Mouse (Mus musculus) G1E (cell line): ENCODE data around the gene Hist1h2bj. TPM values are rescaled to one million over a fixed set of nuclear protein-coding genes. Genes with fewer than 3 reads are reported as not detected.
A peak's percentile ranks its signal among the peaks of the same experiment; 100 is the strongest.

Experiments
- ATAC-seq: 2 replicates; pipeline ENCODE4 v1.8.0; 2016; ENCODE audit warnings: mild to moderate bottlenecking; ENCODE audit not compliant: insufficient number of reproducible peaks, poor library complexity, low FRiP score, severe bottlenecking; ENCODE audit errors: extremely low read depth
- DNase-seq: peaks from one replicate; pipeline ENCODE4 v3.0.0; 2012; ENCODE audit warnings: low spot score
- H3K27me3 ChIP-seq: 2 replicates; pipeline ENCODE4 v1.6.1; 2012; ENCODE audit warnings: mild to moderate bottlenecking, low read length, inconsistent platforms; ENCODE audit not compliant: insufficient read depth
- H3K36me3 ChIP-seq: replicated peaks from 2 replicates; pipeline ENCODE3; 2012; ENCODE audit warnings: mild to moderate bottlenecking, inconsistent platforms
- H3K4me1 ChIP-seq: 2 replicates; pipeline ENCODE4 v1.6.1; 2012; ENCODE audit warnings: low read depth, low read length, inconsistent platforms, mixed read lengths; ENCODE audit not compliant: insufficient read depth
- H3K4me3 ChIP-seq: 2 replicates; pipeline ENCODE4 v1.5.1; 2012; ENCODE audit warnings: low read depth, mild to moderate bottlenecking, inconsistent platforms, low read length, moderate library complexity, mixed read lengths
- H3K9me3 ChIP-seq: replicated peaks from 2 replicates; pipeline ENCODE4 v1.6.1; 2012; ENCODE audit warnings: inconsistent platforms
- CTCF ChIP-seq: IDR thresholded peaks from 2 replicates; pipeline ENCODE4 v1.5.1; 2012; ENCODE audit warnings: low read depth, low read length, inconsistent platforms, mixed read lengths
- GATA1 ChIP-seq: IDR thresholded peaks from 2 replicates; pipeline ENCODE4 v1.6.1; 2012; ENCODE audit warnings: borderline replicate concordance, low read length, inconsistent platforms, mixed read lengths
- GATA2 ChIP-seq: IDR thresholded peaks from 2 replicates; pipeline ENCODE4 v1.6.1; 2012; ENCODE audit warnings: low read depth, low read length, inconsistent platforms, borderline replicate concordance
- POLR2AphosphoS5 ChIP-seq: IDR thresholded peaks from 2 replicates; pipeline ENCODE4 v1.6.1; 2012; ENCODE audit warnings: low read depth, low read length, inconsistent platforms; ENCODE audit not compliant: insufficient replicate concordance
- TAL1 ChIP-seq: conservative IDR thresholded peaks from 2 replicates; pipeline ENCODE4 v1.6.1; 2012; ENCODE audit warnings: low read depth, low read length, inconsistent platforms, mixed read lengths
- polyA plus RNA-seq: library from polyadenylated mRNA; stranded (reverse); fragments of >175 nt; gene quantifications from 2 replicates; pipeline ENCODE4 v1.2.3, GENCODE M21; 2012
- total RNA-seq, 2 experiments: library from RNA; stranded (forward) in 1 of 2; stranded (reverse) in 1 of 2; fragments of 200-1000 nt in 1 of 2; fragments of >200 nt in 1 of 2; fragmentation: Nextera tagmentation in 1 of 2; gene quantifications; 2 replicates each; pipeline ENCODE4 v1.2.3; 2014 to 2017

The Hist1h2bj gene
- total and polyA plus RNA-seq, 3 experiments, result 10.5 to 205 (median 49.5) TPM

GRCm38 (mm10) chr13:21997201-21997820 is 45.7 kb upstream of the Hist1h2bj start:
- ATAC-seq, result no peak
- H3K36me3 ChIP-seq, result no peaks in the 10 kb centered on the region
- H3K9me3 ChIP-seq, result no peaks in the 10 kb centered on the region
- DNase-seq, result no peak
- TF ChIP-seq CTCF, result no peak
- no peak for TF ChIP-seq GATA1
- no peak for TF ChIP-seq GATA2
- TF ChIP-seq TAL1, result no peak
- no peak for TF ChIP-seq POLR2AphosphoS5
- peak overlapping the region; percentile 36; the same call in 1 of the 2 replicates for H3K4me3 ChIP-seq
- H3K4me1 ChIP-seq, result peaks cover 42% of the 10 kb centered on the region
- peaks cover 64% of the 10 kb centered on the region for H3K27me3 ChIP-seq

GRCm38 (mm10) chr13:21997821-21998220 is 45.2 kb upstream of the Hist1h2bj start:
- ATAC-seq (no peak), DNase-seq (no peak)
- no peak for TF ChIP-seq CTCF
- no peak for TF ChIP-seq GATA1
- TF ChIP-seq POLR2AphosphoS5, result no peak
- Histone ChIP-seq H3K4me3 (no peak overlapping the region), H3K36me3 (no peaks in the 10 kb centered on the region), H3K9me3 (no peaks in the 10 kb centered on the region), H3K27me3 (peaks cover 68% of the 10 kb centered on the region), H3K4me1 (peaks cover 43% of the 10 kb centered on the region)

GRCm38 (mm10) chr13:21998412-21998811 is 44.6 kb upstream of the Hist1h2bj start:
- no peaks in the 10 kb centered on the region for H3K9me3 ChIP-seq
- TF ChIP-seq POLR2AphosphoS5 (no peak), CTCF (no peak), TAL1 (no peak), GATA2 (no peak), GATA1 (no peak)
- DNase-seq, result no peak
- no peak for ATAC-seq
- H3K4me3 ChIP-seq, result no peak overlapping the region
- H3K36me3 ChIP-seq, result no peaks in the 10 kb centered on the region
- H3K27me3 ChIP-seq, result peaks cover 71% of the 10 kb centered on the region
- peaks cover 40% of the 10 kb centered on the region for H3K4me1 ChIP-seq

- TF ChIP-seq CTCF, result no peak
- TF ChIP-seq GATA1, result no peak
- TF ChIP-seq TAL1, result no peak
- no peak for TF ChIP-seq GATA2
- TF ChIP-seq POLR2AphosphoS5, result no peak
- H3K9me3 ChIP-seq, result no peaks in the 10 kb centered on the region
- H3K36me3 ChIP-seq, result no peaks in the 10 kb centered on the region
- H3K27me3 ChIP-seq, result peaks cover 78% of the 10 kb centered on the region
- no peak overlapping the region for H3K4me3 ChIP-seq
- no peak for ATAC-seq
- DNase-seq, result no peak
- H3K4me1 ChIP-seq, result peaks cover 36% of the 10 kb centered on the region
Measured at GRCm38 (mm10) chr13:21999147-21999546, 43.9 kb upstream of the Hist1h2bj start.

- H3K27me3 ChIP-seq, result peaks cover 88% of the 10 kb centered on the region
- ATAC-seq (no peak), DNase-seq (no peak)
- peaks cover 37% of the 10 kb centered on the region for H3K4me1 ChIP-seq
- no peak overlapping the region for H3K4me3 ChIP-seq
- H3K36me3 ChIP-seq, result no peaks in the 10 kb centered on the region
- TF ChIP-seq POLR2AphosphoS5 (no peak), GATA2 (no peak), CTCF (no peak), TAL1 (no peak), GATA1 (no peak)
- H3K9me3 ChIP-seq, result no peaks in the 10 kb centered on the region
Measured at GRCm38 (mm10) chr13:22001346-22001745, 41.7 kb upstream of the Hist1h2bj start.

GRCm38 (mm10) chr13:22001823-22002222 is 41.2 kb upstream of the Hist1h2bj start:
- H3K36me3 ChIP-seq, result no peaks in the 10 kb centered on the region
- no peaks in the 10 kb centered on the region for H3K9me3 ChIP-seq
- H3K4me1 ChIP-seq, result peaks cover 40% of the 10 kb centered on the region
- H3K27me3 ChIP-seq, result peaks cover 90% of the 10 kb centered on the region
- TF ChIP-seq CTCF, result no peak
- TF ChIP-seq TAL1, result no peak
- TF ChIP-seq GATA2, result no peak
- TF ChIP-seq POLR2AphosphoS5, result no peak
- TF ChIP-seq GATA1, result no peak
- no peak for ATAC-seq
- DNase-seq, result no peak
- H3K4me3 ChIP-seq, result no peak overlapping the region
